Mouse (Mus musculus) hindbrain, embryonic 11.5 days (tissue): ENCODE data around the gene Smbd1. TPM values are rescaled to one million over a fixed set of nuclear protein-coding genes. Genes with fewer than 3 reads are reported as not detected.

Source experiments
- ATAC-seq: fragments of 200-750 bp; cut with Nextera tagmentation; 2 replicates; pipeline ENCODE4 v1.8.0; 2017; ENCODE audit warnings: mild to moderate bottlenecking, moderate TSS enrichment, moderate library complexity; ENCODE audit not compliant: low FRiP score
- DNase-seq: peaks from one replicate; pipeline ENCODE4 v3.0.0-alpha.2; 2015; ENCODE audit warnings: low spot score
- H3K27ac ChIP-seq: fragments of 300-500 bp; sonication (generic); 2 replicates; pipeline ENCODE4 v1.5.1; 2014; ENCODE audit warnings: mild to moderate bottlenecking, low read depth, low read length
- H3K27me3 ChIP-seq: fragments of 300-500 bp; sonication (generic); 2 replicates; pipeline ENCODE4 v1.6.1; 2014; ENCODE audit warnings: mild to moderate bottlenecking, low read length, moderate library complexity, mixed read lengths; ENCODE audit not compliant: control insufficient read depth, insufficient read depth
- H3K36me3 ChIP-seq: fragments of 300-500 bp; sonication (generic); 2 replicates; pipeline ENCODE4 v1.6.1; 2014; ENCODE audit warnings: mild to moderate bottlenecking, low read length, moderate library complexity, mixed read lengths; ENCODE audit not compliant: control insufficient read depth, insufficient read depth
- H3K4me1 ChIP-seq: fragments of 300-500 bp; sonication (generic); replicated peaks from 2 replicates; pipeline ENCODE4 v1.6.1; 2014; ENCODE audit warnings: low read length, mixed read lengths; ENCODE audit not compliant: control insufficient read depth, insufficient read depth
- H3K4me2 ChIP-seq: fragments of 300-500 bp; sonication (generic); replicated peaks from 2 replicates; pipeline ENCODE4 v1.6.1; 2014; ENCODE audit warnings: mild to moderate bottlenecking, low read depth, low read length
- H3K4me3 ChIP-seq: fragments of 300-500 bp; sonication (generic); 2 replicates; pipeline ENCODE4 v1.5.1; 2014; ENCODE audit warnings: low read depth, low read length
- H3K9ac ChIP-seq: fragments of 300-500 bp; sonication (generic); 2 replicates; pipeline ENCODE4 v1.6.1; 2014; ENCODE audit warnings: low read depth, low read length
- H3K9me3 ChIP-seq: fragments of 300-500 bp; sonication (generic); 2 replicates; pipeline ENCODE4 v1.6.1; 2016; ENCODE audit warnings: low read length; ENCODE audit not compliant: control insufficient read depth
- WGBS: fragments of 180-500 bp; shearing (Covaris S2); extraction: QIAGEN DNeasy Blood & Tissue Kit; methylation state at CpG from one replicate; pipeline ENCODE4 v1.1.7; 2014; 5-methylcytosine and 5-hydroxymethylcytosine counted together
- polyA plus RNA-seq: library from polyadenylated mRNA; unstranded; fragments of >200 nt; fragmentation: Nextera tagmentation; extraction: Ambion mirVana; gene quantifications from 2 replicates; pipeline ENCODE4 v1.2.1, GENCODE M21; 2014

Smbd1 gene
- polyA plus RNA-seq, 1 experiment from 2014 or later, result not detected

GRCm38 (mm10) chr16:32818441-32818840 is 8.2 kb upstream of the Smbd1 start:
- H3K9ac ChIP-seq, result no peak overlapping the region
- H3K4me3 ChIP-seq, result no peak overlapping the region
- H3K36me3 ChIP-seq, result no peaks in the 10 kb centered on the region
- H3K4me2 ChIP-seq, result no peak overlapping the region
- 91% methylated on average over 5 of the region's 5 CpGs for WGBS
- no peak overlapping the region for H3K27ac ChIP-seq
- H3K9me3 ChIP-seq, result no peaks in the 10 kb centered on the region
- no peaks in the 10 kb centered on the region for H3K27me3 ChIP-seq
- no peak for ATAC-seq
- H3K4me1 ChIP-seq, result no peaks in the 10 kb centered on the region
- DNase-seq, result no peak

- no peak overlapping the region for H3K4me2 ChIP-seq
- DNase-seq (no peak), ATAC-seq (no peak)
- no peaks in the 10 kb centered on the region for H3K9me3 ChIP-seq
- no peaks in the 10 kb centered on the region for H3K36me3 ChIP-seq
- no peaks in the 10 kb centered on the region for H3K4me1 ChIP-seq
- no peak overlapping the region for H3K4me3 ChIP-seq
- no peak overlapping the region for H3K9ac ChIP-seq
- H3K27me3 ChIP-seq, result no peaks in the 10 kb centered on the region
- H3K27ac ChIP-seq, result no peak overlapping the region
- 95% methylated on average over 4 of the region's 4 CpGs for WGBS
Measured at GRCm38 (mm10) chr16:32818036-32818435, 7.8 kb upstream of the Smbd1 start.

GRCm38 (mm10) chr16:32815160-32815605 is 4.9 kb upstream of the Smbd1 start:
- ATAC-seq (no peak), DNase-seq (peak; percentile 38)
- Histone ChIP-seq H3K4me1 (no peaks in the 10 kb centered on the region), H3K27me3 (no peaks in the 10 kb centered on the region), H3K9me3 (no peaks in the 10 kb centered on the region), H3K9ac (no peak overlapping the region), H3K4me2 (peak overlapping the region; percentile 36), H3K4me3 (no peak overlapping the region), H3K27ac (no peak overlapping the region), H3K36me3 (no peaks in the 10 kb centered on the region)
- 9% methylated on average over 6 of the region's 6 CpGs for WGBS

GRCm38 (mm10) chr16:32814539-32814938 is 4.3 kb upstream of the Smbd1 start:
- Histone ChIP-seq H3K9ac (0 out of 2 replicates have a peak overlapping the region, but pooled peaks have one; percentile 2), H3K4me2 (peak overlapping the region; percentile 36), H3K36me3 (no peaks in the 10 kb centered on the region), H3K4me3 (no peak overlapping the region), H3K9me3 (no peaks in the 10 kb centered on the region), H3K4me1 (no peaks in the 10 kb centered on the region), H3K27me3 (no peaks in the 10 kb centered on the region), H3K27ac (no peak overlapping the region)
- 29% methylated on average over 14 of the region's 14 CpGs for WGBS
- ATAC-seq (no peak), DNase-seq (peak; percentile 49)

DNA sequence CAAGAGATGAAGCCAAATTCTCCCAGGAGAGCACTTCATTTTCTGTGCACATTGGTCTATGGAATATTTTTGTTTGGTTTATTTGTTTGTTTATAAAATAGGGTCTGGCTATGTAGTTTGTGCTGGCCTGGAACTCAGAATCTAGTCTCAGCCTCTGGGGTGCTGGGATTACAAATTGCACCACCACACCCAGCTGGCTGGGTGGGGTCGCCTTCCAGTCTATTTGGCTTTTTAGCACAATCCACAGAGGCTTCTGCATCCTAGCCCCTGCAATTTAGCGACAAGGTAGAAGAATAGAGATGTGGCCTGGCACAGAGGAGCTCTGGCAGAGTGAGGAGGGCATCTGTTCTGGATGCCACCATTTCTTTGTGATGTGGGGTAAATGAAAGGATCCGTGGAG is 3.5 kb upstream of the Smbd1 start:
- ATAC-seq (no peak), DNase-seq (no peak)
- H3K9me3 ChIP-seq, result no peaks in the 10 kb centered on the region
- no peaks in the 10 kb centered on the region for H3K36me3 ChIP-seq
- WGBS, result 66% methylated on average over 3 of the region's 3 CpGs
- no peak overlapping the region for H3K4me3 ChIP-seq
- no peak overlapping the region for H3K4me2 ChIP-seq
- H3K27ac ChIP-seq, result no peak overlapping the region
- H3K27me3 ChIP-seq, result no peaks in the 10 kb centered on the region
- H3K9ac ChIP-seq, result no peak overlapping the region
- H3K4me1 ChIP-seq, result no peaks in the 10 kb centered on the region

DNA sequence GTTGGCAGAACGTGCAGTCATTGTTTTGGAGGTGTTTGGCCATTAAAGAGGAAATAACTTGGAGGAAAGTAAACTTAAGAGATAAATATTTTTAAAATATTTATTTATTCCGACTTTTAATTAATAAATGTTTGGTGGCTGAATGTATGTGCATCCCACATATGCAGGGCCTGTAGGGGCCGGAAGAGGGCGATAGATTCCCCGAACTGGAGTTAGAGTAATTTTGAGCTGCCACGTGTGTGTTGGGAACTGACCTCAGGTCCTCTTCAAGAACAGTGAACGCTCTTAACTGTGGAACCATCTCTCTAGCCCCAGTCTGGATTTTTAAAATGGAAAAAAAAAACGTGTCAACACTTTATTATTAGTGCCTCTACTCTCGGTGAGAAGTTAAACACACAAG is 3.1 kb upstream of the Smbd1 start:
- 49% methylated on average over 9 of the region's 9 CpGs for WGBS
- Histone ChIP-seq H3K27ac (no peak overlapping the region), H3K4me3 (no peak overlapping the region), H3K36me3 (no peaks in the 10 kb centered on the region), H3K4me2 (no peak overlapping the region), H3K27me3 (no peaks in the 10 kb centered on the region), H3K9ac (no peak overlapping the region), H3K4me1 (no peaks in the 10 kb centered on the region), H3K9me3 (no peaks in the 10 kb centered on the region)
- DNase-seq, result no peak
- no peak for ATAC-seq

GRCm38 (mm10) chr16:32812888-32813361 is 2.6 kb upstream of the Smbd1 start:
- no peak overlapping the region for H3K27ac ChIP-seq
- no peak overlapping the region for H3K4me3 ChIP-seq
- H3K36me3 ChIP-seq, result no peaks in the 10 kb centered on the region
- H3K9me3 ChIP-seq, result no peaks in the 10 kb centered on the region
- peak; percentile 91 for DNase-seq
- H3K27me3 ChIP-seq, result no peaks in the 10 kb centered on the region
- no peaks in the 10 kb centered on the region for H3K4me1 ChIP-seq
- ATAC-seq, result no peak
- no peak overlapping the region for H3K4me2 ChIP-seq
- WGBS, result 4% methylated on average over 9 of the region's 9 CpGs
- H3K9ac ChIP-seq, result no peak overlapping the region

DNA sequence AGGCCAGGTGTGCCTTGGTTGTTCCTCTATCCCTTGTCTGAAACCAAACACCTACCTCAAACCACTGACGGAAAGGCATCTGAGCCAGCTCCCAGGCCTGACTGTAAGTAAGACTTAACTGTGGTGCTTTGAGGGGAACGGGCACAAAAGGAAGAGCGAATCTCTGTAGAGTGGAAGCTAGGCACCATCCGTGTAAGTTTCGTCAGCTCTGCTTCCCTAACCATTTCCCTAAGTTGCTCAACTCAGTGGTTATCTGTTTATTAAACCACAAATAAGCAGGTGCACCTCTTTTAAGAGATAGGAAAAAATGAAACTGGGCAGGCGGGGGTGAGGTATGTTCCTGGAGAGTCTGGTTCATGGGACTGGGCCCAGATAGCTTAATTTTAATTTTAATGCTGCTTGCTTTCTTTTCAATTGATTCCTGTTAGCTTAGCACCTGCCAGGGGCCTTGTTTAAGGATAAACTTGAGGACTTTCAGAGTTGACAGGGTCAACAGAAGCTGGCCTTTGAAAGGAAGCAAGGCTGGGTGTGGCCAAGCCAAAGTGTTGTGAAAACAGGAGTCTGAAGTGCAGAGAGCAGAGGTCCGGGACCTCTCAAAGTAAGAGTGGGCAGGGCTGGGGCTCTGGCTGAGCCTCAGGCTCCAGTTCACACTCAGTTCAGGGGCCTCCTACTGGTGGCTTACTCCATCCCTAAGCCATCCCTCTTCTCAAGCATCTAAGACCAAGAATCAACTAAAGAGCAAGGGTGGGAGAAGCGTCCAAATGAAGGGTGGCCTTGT is 2.7 kb downstream of the Smbd1 start:
- Histone ChIP-seq H3K27me3 (no peaks in the 10 kb centered on the region; the same call in 1 of the 2 replicates), H3K4me2 (no peak overlapping the region), H3K36me3 (no peaks in the 10 kb centered on the region), H3K27ac (no peak overlapping the region), H3K4me1 (no peaks in the 10 kb centered on the region), H3K4me3 (no peak overlapping the region), H3K9ac (no peak overlapping the region), H3K9me3 (no peaks in the 10 kb centered on the region)
- ATAC-seq (no peak), DNase-seq (no peak)
- WGBS, result 58% methylated on average over 8 of the region's 8 CpGs

- no peak overlapping the region for H3K4me3 ChIP-seq
- DNase-seq (no peak), ATAC-seq (no peak)
- no peaks in the 10 kb centered on the region for H3K4me1 ChIP-seq
- no peaks in the 10 kb centered on the region; the same call in 1 of the 2 replicates for H3K27me3 ChIP-seq
- H3K27ac ChIP-seq, result no peak overlapping the region
- no peak overlapping the region for H3K9ac ChIP-seq
- no peaks in the 10 kb centered on the region for H3K9me3 ChIP-seq
- 89% methylated on average over 7 of the region's 7 CpGs for WGBS
- no peaks in the 10 kb centered on the region for H3K36me3 ChIP-seq
- no peak overlapping the region for H3K4me2 ChIP-seq
Measured at GRCm38 (mm10) chr16:32805151-32805550, 5.1 kb downstream of the Smbd1 start.
